Comparison of ENCODE assay signal across 10 mouse cellular contexts in genomic region chr14:29940313-29940812, GRCm38 (mm10). TPM values are rescaled to one million over a fixed set of nuclear protein-coding genes. Genes with fewer than 3 reads are reported as not detected.
DNase-seq lines count a peak whose midpoint lies in the region; ATAC-seq and TF ChIP-seq lines count a peak whose summit lies in the region.
"Had no signal": no experiment of that assay in that cellular context is flagged by ENCODE, and none has a peak within 500 bp of the region (broad histone marks: within the 10 kb centered on the region; RNA-seq: fewer than 3 reads in every experiment).

No protein-coding gene starts in this region.

- no peak for TF ChIP-seq CTCF in midbrain, postnatal 0 days (IDR thresholded peaks at IDR 0.05)

- intact Hi-C loops in heart, postnatal 14 days (cut with DNase I), result loop anchor here (2.0 to 10.0 kb wide), 3 partner anchors 104 to 816 kb away; no protein-coding TSS in a partner anchor
- intact Hi-C loops in left cerebral cortex, postnatal 36 days (cut with DNase I), result loop anchor here (10.0 kb wide), 1 partner anchor 816 kb away; no protein-coding TSS in a partner anchor

- no peaks in the 10 kb centered on the region for H3K36me3 ChIP-seq in heart, embryonic 10.5 days
- no peaks in the 10 kb centered on the region for H3K36me3 ChIP-seq in hindbrain, embryonic 13.5 days
- no peaks in the 10 kb centered on the region for H3K36me3 ChIP-seq in midbrain, postnatal 0 days (ENCODE audit: insufficient read depth, low read length)
- H3K36me3 ChIP-seq: intestine, embryonic 15.5 days; stomach, embryonic 15.5 days had no signal

- 8% methylated on average over 10 of the region's 10 CpGs for WGBS in heart, embryonic 10.5 days
- WGBS in hindbrain, embryonic 13.5 days, result 36% methylated on average over 10 of the region's 10 CpGs
- WGBS in midbrain, postnatal 0 days, result 8% methylated on average over 10 of the region's 10 CpGs

- peaks cover 8% of the 10 kb centered on the region; the same call in 1 of the 2 replicates for H3K27me3 ChIP-seq in heart, embryonic 10.5 days (ENCODE audit: insufficient read depth, poor library complexity, severe bottlenecking)
- H3K27me3 ChIP-seq in hindbrain, embryonic 13.5 days, result peaks cover 16% of the 10 kb centered on the region; the same call in 1 of the 2 replicates
- H3K27me3 ChIP-seq in midbrain, postnatal 0 days (ENCODE audit: insufficient read depth, low read length), result no peaks in the 10 kb centered on the region

- H3K9me3 ChIP-seq in heart, embryonic 10.5 days, result no peaks in the 10 kb centered on the region
- H3K9me3 ChIP-seq in hindbrain, embryonic 13.5 days, result no peaks in the 10 kb centered on the region
- no peaks in the 10 kb centered on the region for H3K9me3 ChIP-seq in midbrain, postnatal 0 days (ENCODE audit: low read length)
- H3K9me3 ChIP-seq: intestine, embryonic 15.5 days; stomach, embryonic 15.5 days had no signal

- no peak for ATAC-seq in hindbrain, embryonic 13.5 days (ENCODE audit: low FRiP score)
- no peak for ATAC-seq in midbrain, postnatal 0 days (ENCODE audit: low FRiP score)
- ATAC-seq: intestine, embryonic 15.5 days had no signal

- no peak for DNase-seq in heart, embryonic 10.5 days (ENCODE audit: low spot score)
- no peak for DNase-seq in heart, postnatal 14 days
- DNase-seq in embryo, embryonic 11 days, result peak; percentile 17
- DNase-seq in midbrain, postnatal 0 days (ENCODE audit: low spot score), result no peak
- DNase-seq in layer of hippocampus, postnatal 14 days (ENCODE audit: low spot score in 2 of 2), result no peak
- DNase-seq in left cerebral cortex, postnatal 36 days (ENCODE audit: low spot score in 2 of 2), result no peak
- no peak for DNase-seq in gastrocnemius, postnatal 10 days

- H3K4me3 ChIP-seq in heart, embryonic 10.5 days, result peak overlapping the region; percentile 27; the same call in 1 of the 2 replicates
- no peak overlapping the region for H3K4me3 ChIP-seq in hindbrain, embryonic 13.5 days
- H3K4me3 ChIP-seq in midbrain, postnatal 0 days (ENCODE audit: low read depth, low read length), result no peak overlapping the region
- H3K4me3 ChIP-seq: intestine, embryonic 15.5 days; stomach, embryonic 15.5 days had no signal

- no peak overlapping the region for H3K27ac ChIP-seq in heart, embryonic 10.5 days
- no peak overlapping the region for H3K27ac ChIP-seq in hindbrain, embryonic 13.5 days
- H3K27ac ChIP-seq in midbrain, postnatal 0 days (ENCODE audit: low read depth, low read length), result no peak overlapping the region
- H3K27ac ChIP-seq: intestine, embryonic 15.5 days; stomach, embryonic 15.5 days had no signal

- H3K9ac ChIP-seq in hindbrain, embryonic 13.5 days, result no peak overlapping the region
- H3K9ac ChIP-seq in midbrain, postnatal 0 days (replicated peaks; ENCODE audit: low read length, poor library complexity, severe bottlenecking), result no peak overlapping the region
- H3K9ac ChIP-seq: intestine, embryonic 15.5 days; stomach, embryonic 15.5 days had no signal

- H3K4me2 ChIP-seq in hindbrain, embryonic 13.5 days, result peak overlapping the region; percentile 18; the same call in 1 of the 2 replicates
- peak overlapping the region; percentile 26; the same call in 1 of the 2 replicates for H3K4me2 ChIP-seq in midbrain, postnatal 0 days (ENCODE audit: low read depth, low read length, poor library complexity, severe bottlenecking)
- H3K4me2 ChIP-seq: intestine, embryonic 15.5 days; stomach, embryonic 15.5 days had no signal

- peaks cover 10% of the 10 kb centered on the region for H3K4me1 ChIP-seq in heart, embryonic 10.5 days
- peaks cover 15% of the 10 kb centered on the region; the same call in 1 of the 2 replicates for H3K4me1 ChIP-seq in hindbrain, embryonic 13.5 days (replicated peaks)
- 0 out of 2 replicates have a peak, but pooled peaks cover 3% of the 10 kb centered on the region for H3K4me1 ChIP-seq in midbrain, postnatal 0 days (ENCODE audit: insufficient read depth, low read length)
- H3K4me1 ChIP-seq: intestine, embryonic 15.5 days; stomach, embryonic 15.5 days had no signal

RNA-seq across cellular contexts. Expression of gene Selenok, which starts 27.7 kb away (rescaled TPM):
- 201 and 231 TPM in 2 replicates for polyA plus RNA-seq in heart, embryonic 10.5 days (2016; fragmentation: Nextera tagmentation; extraction: Ambion mirVana)
- 10 to 100 TPM; 70.6 to 76.5 TPM for total RNA-seq in heart, postnatal 14 days (2021)
- 440 and 455 TPM in 2 replicates for polyA plus RNA-seq in hindbrain, embryonic 13.5 days (2015; fragmentation: Nextera tagmentation; extraction: Ambion mirVana)
- total RNA-seq in midbrain, postnatal 0 days (2014; rRNA removed), result 82.8 and 125 TPM in 2 replicates
- polyA plus RNA-seq in midbrain, postnatal 0 days (2015; fragmentation: Nextera tagmentation; extraction: Ambion mirVana), result 420 and 430 TPM in 2 replicates
- 100 to 1,000 TPM; 136 to 149 TPM for total RNA-seq in layer of hippocampus, postnatal 14 days (2021)
- total RNA-seq in left cerebral cortex, postnatal 36 days (2021), result 100 to 1,000 TPM; 119 to 143 TPM
- 10 to 100 TPM; 58.3 to 58.5 TPM for total RNA-seq in gastrocnemius, postnatal 10 days (2021)

RNA-seq across cellular contexts. Expression of gene Actr8, which starts 37.8 kb away (rescaled TPM):
- 62.4 and 65.1 TPM in 2 replicates for polyA plus RNA-seq in heart, embryonic 10.5 days (2016; fragmentation: Nextera tagmentation; extraction: Ambion mirVana)
- total RNA-seq in heart, postnatal 14 days (2021), result 10 to 100 TPM; 38.3 to 39.3 TPM
- 83.9 and 86.6 TPM in 2 replicates for polyA plus RNA-seq in hindbrain, embryonic 13.5 days (2015; fragmentation: Nextera tagmentation; extraction: Ambion mirVana)
- 43.7 and 44.7 TPM in 2 replicates for total RNA-seq in midbrain, postnatal 0 days (2014; rRNA removed)
- 46.5 and 49.0 TPM in 2 replicates for polyA plus RNA-seq in midbrain, postnatal 0 days (2015; fragmentation: Nextera tagmentation; extraction: Ambion mirVana)
- 10 to 100 TPM; 71.7 to 74.3 TPM for total RNA-seq in layer of hippocampus, postnatal 14 days (2021)
- total RNA-seq in left cerebral cortex, postnatal 36 days (2021), result 10 to 100 TPM; 67.2 to 97.4 TPM
- 10 to 100 TPM; 29.7 to 34.0 TPM for total RNA-seq in gastrocnemius, postnatal 10 days (2021)
